Mouse (Mus musculus) megakaryocyte, adult 5-6 weeks (primary cell): ENCODE data around the gene Msi2. TPM values are rescaled to one million over a fixed set of nuclear protein-coding genes. Genes with fewer than 3 reads are reported as not detected.

Source experiments
- ATAC-seq: 2 replicates; pipeline ENCODE4 v1.8.0; 2016; ENCODE audit warnings: mild to moderate bottlenecking, inconsistent platforms; ENCODE audit not compliant: poor library complexity, severe bottlenecking
- total RNA-seq, 2 experiments: library from RNA; stranded (forward) in 1 of 2; stranded (reverse) in 1 of 2; fragments of 153-499, 151-499 nt in 1 of 2; fragments of 221-1000, 200-1000 nt in 1 of 2; gene quantifications; 2 replicates each; pipeline versions ENCODE4 v1.2.3 to v1.2.4; 2015 to 2017

Msi2 gene
- total RNA-seq, 2 experiments from 2014 or later = 5.3 to 14.4 TPM

DNA sequence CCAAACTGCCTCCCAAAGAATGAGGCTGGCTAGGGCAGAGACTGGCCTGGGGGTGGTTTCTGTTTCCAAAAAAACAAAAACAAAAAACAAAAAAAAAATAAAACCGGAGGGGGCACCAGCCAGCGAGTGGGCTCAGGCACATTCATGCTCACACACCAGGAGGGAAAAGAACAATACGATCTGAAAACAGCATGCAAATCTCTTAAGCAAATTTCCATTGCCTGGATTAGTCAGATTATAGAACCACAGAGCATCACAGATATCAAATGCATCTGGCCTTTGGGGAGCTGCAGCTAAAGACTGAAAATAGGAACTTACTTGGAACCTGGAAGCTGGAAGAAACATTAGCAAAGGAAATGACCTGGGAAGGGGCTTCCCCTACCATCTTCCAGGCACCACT lies 370.3 kb downstream of the Msi2 start:
- no peak for ATAC-seq

DNA sequence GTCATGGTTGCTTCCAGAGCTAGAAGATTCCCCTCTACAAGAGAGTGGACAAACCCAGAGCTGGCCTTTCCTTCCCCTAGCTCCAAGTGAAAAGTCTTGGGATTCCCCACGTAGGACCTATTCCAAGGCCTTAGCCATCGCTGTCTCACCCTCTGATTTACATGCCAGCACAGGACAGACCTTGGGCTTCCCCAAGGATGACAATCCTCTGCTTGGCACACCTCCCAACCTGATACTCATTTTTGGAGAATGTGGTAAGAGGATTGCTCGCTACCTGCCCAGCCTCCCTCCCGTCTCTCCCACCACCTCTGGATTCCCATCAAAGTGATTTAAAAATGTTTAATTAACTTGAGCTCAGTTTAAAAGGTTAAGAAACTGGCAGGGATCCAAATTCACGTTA lies 372.2 kb downstream of the Msi2 start:
- no peak for ATAC-seq

DNA sequence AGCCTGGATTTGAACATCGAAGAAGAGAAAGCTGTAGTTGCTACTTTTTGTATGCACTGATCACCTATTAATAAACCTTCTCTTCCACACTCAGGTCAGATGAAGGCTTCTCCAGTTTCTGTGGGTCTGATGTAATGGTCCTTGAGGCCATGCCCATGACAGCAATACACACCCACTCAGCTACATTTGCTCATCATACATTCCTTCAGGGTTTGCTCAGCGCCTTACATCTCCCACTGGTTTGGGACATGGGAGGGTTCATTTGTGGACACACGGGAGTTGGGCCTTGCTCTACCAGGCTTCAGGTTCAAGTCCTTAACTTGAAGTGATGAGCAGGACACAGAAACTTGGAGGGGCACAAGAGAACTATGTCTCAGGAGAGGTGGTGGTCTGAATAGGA lies 380.4 kb downstream of the Msi2 start:
- no peak for ATAC-seq

DNA sequence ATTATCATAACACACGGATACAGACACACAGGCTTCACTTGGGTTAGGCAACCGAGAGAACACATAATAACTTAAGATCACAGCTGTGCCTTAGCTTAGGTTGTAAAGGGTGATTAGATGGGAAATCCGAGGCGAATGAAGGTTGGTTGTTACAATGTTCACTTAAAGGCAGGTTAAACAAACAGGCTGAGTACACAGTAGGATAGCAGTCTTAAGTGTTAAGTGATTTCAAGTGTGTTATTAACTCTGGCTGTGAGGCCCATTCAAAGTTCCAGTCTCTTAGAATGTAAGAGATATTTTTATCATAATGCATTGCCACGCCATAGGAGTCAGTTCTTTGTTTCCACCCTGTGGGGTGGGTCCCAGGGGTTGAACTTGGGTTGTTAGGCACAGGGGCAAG lies 383.4 kb downstream of the Msi2 start:
- no peak for ATAC-seq

GRCm38 (mm10) chr11:88332309-88332934 lies 385.9 kb downstream of the Msi2 start:
- ATAC-seq = no peak

- no peak for ATAC-seq
These were observed 386.6 kb downstream of the Msi2 start for GRCm38 (mm10) chr11:88331722-88332121.

DNA sequence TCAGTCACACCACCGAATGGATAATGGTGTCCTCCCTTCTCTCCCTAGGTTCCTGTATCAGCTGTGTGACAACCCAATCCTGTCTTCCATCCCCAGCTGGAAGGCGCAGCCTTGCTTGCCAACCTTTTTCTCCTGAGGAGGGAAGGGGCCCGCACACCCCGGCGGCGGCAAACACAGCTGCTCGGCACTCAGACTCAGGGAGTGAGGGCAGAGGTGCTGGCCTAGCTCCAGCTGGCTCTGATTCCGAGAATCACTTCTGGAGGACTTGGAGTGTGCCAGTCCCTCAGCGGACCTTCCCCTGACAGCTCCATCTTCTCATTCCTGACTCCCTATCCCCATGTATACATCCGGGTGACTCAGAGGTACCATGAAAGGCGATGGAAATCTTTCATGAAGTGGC lies 387.5 kb downstream of the Msi2 start:
- no peak for ATAC-seq

DNA sequence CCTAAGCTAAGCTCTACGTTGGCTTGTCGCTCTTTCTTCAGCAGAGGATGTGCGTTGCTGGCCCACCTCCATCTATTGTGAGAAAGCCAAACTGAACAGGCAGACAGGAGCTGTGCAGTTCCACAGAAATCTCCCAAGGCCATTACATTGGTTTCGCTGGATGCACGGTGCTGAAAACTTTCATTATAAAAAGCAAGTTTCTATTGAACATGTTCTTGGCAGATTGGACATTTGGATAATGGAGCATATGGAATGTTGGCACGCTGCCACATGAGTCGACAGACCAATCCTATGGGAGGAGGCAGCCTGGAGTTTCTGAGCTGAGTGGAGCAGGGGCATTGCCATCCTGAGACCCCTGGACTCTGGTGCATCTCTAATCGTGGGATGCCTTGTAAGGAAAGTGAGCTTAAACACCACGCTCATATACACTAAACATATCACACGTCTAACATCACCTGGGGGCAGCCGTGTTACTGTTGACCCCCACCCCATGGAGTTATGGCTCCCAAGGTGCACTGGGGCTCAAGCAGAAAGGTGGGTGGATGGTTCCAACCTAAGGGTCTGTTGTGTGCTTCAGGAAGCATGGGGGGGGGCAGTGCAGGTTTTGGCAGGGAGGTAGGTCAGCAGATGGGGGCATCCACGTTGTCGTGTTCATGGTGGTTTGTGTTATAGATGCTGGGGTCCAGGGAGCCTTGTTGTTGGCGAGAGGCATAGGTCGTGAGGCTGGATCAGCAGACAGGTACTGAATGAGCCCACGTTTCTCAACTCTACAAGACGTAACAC lies 389.3 kb downstream of the Msi2 start:
- no peak for ATAC-seq

DNA sequence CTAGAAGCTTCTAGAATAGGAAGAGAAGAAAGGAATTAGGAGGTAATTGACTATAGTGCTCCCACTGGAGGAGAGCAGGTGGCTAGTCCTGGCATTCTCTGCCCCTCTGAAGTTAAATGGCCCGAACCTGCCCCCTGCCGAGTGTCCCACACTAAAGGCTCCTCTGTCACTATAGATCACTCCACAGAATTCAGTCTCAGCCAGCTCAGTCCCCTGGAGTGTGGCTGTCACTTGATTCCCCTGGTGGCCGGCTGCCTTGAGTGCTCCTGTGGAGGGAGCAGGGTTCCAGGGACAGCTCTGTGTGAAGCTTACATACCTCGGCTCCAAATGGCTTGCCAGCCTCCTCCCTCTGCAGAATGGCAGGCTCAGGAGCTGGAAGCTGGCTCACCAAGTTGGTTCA lies 391.3 kb downstream of the Msi2 start:
- ATAC-seq = no peak

DNA sequence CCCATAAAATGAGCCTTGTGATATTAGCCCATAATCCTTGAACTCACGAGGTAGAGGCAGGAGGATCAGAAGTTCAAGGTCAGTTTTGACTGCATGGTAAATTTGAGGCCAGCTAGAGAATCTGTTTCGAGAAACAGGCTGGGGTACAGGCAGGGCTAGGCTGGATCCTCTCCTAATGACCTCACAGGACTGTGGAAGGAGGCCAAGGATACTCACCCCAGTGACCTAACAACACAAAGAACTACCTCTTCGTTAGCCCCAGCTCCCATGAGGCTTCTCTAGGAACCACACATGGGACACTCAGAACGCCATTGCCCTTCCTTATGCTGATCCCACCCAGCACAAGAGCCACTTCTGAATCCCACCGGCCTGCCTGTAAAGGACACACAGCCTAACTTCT lies 399.5 kb downstream of the Msi2 start:
- ATAC-seq = no peak

DNA sequence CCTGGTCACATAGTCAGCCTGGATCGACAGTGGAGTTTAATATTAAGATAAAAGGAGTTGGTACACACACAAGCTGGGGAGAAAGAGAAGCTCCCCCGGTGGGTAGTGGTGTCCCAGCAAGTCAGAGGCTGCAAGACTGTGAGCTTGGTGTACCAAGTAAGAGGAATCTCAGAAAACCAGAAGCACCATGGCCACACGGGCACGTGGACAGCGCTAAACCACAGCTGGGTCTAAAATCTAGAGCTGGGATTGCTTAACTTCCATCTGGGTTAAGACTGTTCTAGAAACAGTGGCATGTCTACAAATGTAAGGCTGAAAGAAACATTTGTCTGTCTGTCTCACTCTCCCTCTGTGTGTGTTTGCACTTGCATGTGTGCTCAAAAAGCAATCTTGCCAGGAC lies 402.9 kb downstream of the Msi2 start:
- no peak for ATAC-seq

DNA sequence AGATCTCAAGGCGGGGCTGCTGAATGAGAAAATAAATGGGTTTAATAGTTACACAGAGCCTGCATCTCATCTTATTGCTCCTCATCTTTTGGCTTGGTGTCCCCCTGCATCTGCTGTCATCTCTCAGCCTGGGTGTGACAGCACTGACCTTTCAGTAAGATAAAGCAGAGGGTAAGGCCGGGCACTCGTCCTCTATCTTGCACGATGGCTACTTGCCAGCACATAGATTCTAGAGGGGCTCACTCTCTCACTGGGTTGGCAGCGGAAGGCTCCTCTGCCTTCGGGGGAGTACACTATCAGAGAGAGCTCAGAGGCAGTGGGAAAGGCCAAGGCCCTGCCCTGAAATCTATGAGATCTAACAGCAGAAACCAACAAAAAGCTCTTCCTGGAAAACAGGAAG lies 403.8 kb downstream of the Msi2 start:
- no peak for ATAC-seq

GRCm38 (mm10) chr11:88313512-88313911 lies 404.8 kb downstream of the Msi2 start:
- no peak for ATAC-seq

DNA sequence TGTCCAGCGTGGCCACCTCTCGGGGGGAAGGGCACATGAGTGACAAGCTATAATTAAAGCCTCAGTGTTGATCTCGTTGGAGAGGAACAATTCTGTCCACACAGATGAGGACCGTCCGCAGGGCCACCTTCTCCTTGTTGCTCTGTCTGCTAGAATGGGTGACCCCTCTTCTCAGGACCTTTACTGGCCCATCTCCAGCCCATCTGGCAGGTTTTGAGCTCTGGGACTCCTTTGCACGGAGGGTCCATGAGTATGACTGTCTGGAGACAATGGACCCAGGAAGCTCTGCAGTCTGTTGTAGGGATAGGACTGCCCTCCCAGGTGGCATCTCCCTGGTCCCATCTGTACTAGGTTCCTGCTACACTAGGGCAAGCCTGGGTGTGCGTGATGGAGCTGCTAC lies 406.7 kb downstream of the Msi2 start:
- no peak for ATAC-seq

GRCm38 (mm10) chr11:88310773-88311172 lies 407.5 kb downstream of the Msi2 start:
- ATAC-seq = no peak

DNA sequence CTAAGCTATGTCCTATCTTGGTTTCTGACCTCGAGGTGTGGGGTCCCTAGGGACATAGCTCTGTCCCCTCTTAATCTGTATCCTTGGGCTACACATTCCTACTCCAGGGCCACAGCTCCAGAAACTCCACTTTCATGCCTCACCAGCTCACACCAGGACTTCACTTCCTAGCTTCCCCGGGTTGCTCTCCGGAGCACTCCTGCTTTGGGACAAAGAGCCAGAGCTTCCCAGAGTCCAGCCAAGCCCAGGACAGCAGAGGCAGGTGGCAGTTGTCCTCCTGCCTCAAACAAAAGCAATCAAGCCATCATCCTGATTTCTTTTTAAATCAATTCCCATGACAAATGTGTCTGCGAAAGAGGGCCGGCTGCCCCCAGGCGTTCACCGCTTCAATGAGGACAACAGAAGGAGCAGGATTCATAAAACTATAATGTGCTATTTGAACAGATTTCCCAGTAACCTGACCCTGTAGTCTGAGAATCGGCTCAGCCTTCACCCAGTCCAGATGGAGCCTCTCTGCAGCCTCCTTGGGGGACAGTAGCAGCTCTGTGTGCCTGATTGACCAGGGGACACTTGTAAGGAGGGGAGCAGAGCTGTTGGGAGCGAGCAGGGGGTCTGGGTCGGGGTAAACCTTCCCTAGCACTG lies 409.1 kb downstream of the Msi2 start:
- ATAC-seq = no peak

- no peak for ATAC-seq
These were observed 410.4 kb downstream of the Msi2 start for GRCm38 (mm10) chr11:88307616-88308543.

GRCm38 (mm10) chr11:88305759-88306158 lies 412.6 kb downstream of the Msi2 start:
- no peak for ATAC-seq

DNA sequence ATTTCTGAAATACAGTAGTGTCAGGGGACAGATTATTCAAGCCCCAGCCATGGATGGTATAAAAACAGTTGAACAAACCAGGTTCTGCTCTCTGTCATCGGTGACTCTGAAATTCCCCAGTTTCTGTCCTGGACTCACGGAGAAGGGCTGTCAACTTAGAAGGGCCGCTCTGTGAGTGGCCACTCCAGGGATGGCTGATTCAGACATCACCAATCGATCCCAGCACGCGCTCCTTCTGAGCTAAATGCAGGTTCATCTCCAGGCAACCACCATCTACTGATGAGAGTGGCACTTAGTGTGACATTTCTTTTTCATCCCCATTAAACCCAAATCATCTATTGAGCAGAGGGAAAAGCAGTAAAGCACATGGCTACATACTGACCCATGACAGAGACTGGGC lies 416.7 kb downstream of the Msi2 start:
- ATAC-seq = no peak

GRCm38 (mm10) chr11:88299345-88299744 lies 419.0 kb downstream of the Msi2 start:
- no peak for ATAC-seq

- ATAC-seq = no peak
These were observed 420.8 kb downstream of the Msi2 start for GRCm38 (mm10) chr11:88297526-88297925.
